Comparison of ENCODE assay signal across 12 mouse cellular contexts in the genomic region with DNA sequence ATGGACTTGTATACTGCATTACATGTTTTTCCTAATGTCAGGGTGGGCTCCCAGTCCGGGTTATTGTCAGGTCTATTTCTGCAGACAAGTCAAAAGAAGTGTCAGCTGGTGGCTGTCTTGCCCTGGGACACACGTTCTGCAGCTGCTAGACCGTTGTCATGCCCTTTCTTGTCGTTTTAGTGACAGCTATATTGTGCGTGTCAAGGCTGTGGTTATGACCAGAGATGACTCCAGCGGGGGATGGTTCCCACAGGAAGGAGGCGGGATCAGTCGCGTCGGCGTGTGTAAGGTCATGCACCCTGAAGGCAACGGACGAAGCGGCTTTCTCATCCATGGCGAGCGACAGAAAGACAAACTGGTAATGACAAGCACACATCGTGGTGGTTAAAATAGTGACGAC.
DNase-seq lines count a peak whose midpoint lies in the region; ATAC-seq lines count a peak whose summit lies in the region.
"Had no signal": no experiment of that assay in that cellular context is flagged by ENCODE, and none has a peak within 500 bp of the region (broad histone marks: within the 10 kb centered on the region; RNA-seq: fewer than 3 reads in every experiment).

No protein-coding gene starts in this region.

- no peak overlapping the region for H3K4me3 ChIP-seq in midbrain, embryonic 12.5 days
- no peak overlapping the region for H3K4me3 ChIP-seq in midbrain, embryonic 10.5 days

- DNase-seq in heart, adult 11 months, result peak; percentile 91
- DNase-seq in heart, postnatal 36 days, result no peak
- DNase-seq in midbrain, embryonic 10.5 days (ENCODE audit: low spot score), result no peak
- no peak for DNase-seq in heart, adult 18-20 months
- DNase-seq in gastrocnemius, adult 18-20 months (ENCODE audit: low spot score), result no peak
- DNase-seq: cerebellum, adult 9-11 months; right cerebral cortex, postnatal 14 days had no signal

- 0 out of 2 replicates have a peak, but pooled peaks have one; percentile 34 for ATAC-seq in midbrain, embryonic 12.5 days (ENCODE audit: low FRiP score, low read depth)
- peak; percentile 73 for ATAC-seq in common myeloid progenitor, adult 5-6 weeks (replicated peaks; ENCODE audit: low read depth, poor library complexity, severe bottlenecking)
- peak; percentile 22; the same call in 1 of the 2 replicates for ATAC-seq in megakaryocyte, adult 5-6 weeks (ENCODE audit: poor library complexity, severe bottlenecking)

- 0 out of 2 replicates have a peak, but pooled peaks cover 3% of the 10 kb centered on the region for H3K36me3 ChIP-seq in midbrain, embryonic 12.5 days
- H3K36me3 ChIP-seq in midbrain, embryonic 10.5 days, result peaks cover 38% of the 10 kb centered on the region

- H3K27me3 ChIP-seq in midbrain, embryonic 12.5 days, result no peaks in the 10 kb centered on the region
- no peaks in the 10 kb centered on the region for H3K27me3 ChIP-seq in midbrain, embryonic 10.5 days (ENCODE audit: low read depth, poor library complexity, severe bottlenecking)

- H3K27ac ChIP-seq in midbrain, embryonic 12.5 days (replicated peaks), result no peak overlapping the region
- no peak overlapping the region for H3K27ac ChIP-seq in midbrain, embryonic 10.5 days (replicated peaks)
- H3K27ac ChIP-seq: macrophage; stomach, postnatal 0 days had no signal

- H3K9me3 ChIP-seq in midbrain, embryonic 12.5 days, result no peaks in the 10 kb centered on the region
- no peaks in the 10 kb centered on the region for H3K9me3 ChIP-seq in midbrain, embryonic 10.5 days (replicated peaks)

- WGBS in midbrain, embryonic 12.5 days, result 84% methylated on average over 18 of the region's 18 CpGs
- 83% methylated on average over 18 of the region's 18 CpGs for WGBS in midbrain, embryonic 10.5 days

- intact Hi-C loops in heart, postnatal 36 days (cut with DNase I), result no loop called here

- H3K4me1 ChIP-seq in midbrain, embryonic 12.5 days, result no peaks in the 10 kb centered on the region
- H3K4me1 ChIP-seq in midbrain, embryonic 10.5 days, result peaks cover under 1% of the 10 kb centered on the region; the same call in 1 of the 2 replicates

- no peak overlapping the region for H3K4me2 ChIP-seq in midbrain, embryonic 12.5 days (replicated peaks)

- no peak overlapping the region for H3K9ac ChIP-seq in midbrain, embryonic 12.5 days (replicated peaks)

Comparison
In these comparisons a context has a peak if more than half of its experiments do, and no peak if none do; other contexts are left out.
1. ATAC-seq: peak in every context shown above with its lines; median percentile 73 in common myeloid progenitor, adult 5-6 weeks; 34 in midbrain, embryonic 12.5 days; 22 in megakaryocyte, adult 5-6 weeks.